Mouse (Mus musculus) heart, adult 8-10 months (tissue): ENCODE data around the gene Ebp. TPM values are rescaled to one million over a fixed set of nuclear protein-coding genes. Genes with fewer than 3 reads are reported as not detected.

Experiments used
- total RNA-seq, 4 experiments: library from RNA; stranded (reverse); gene quantifications; 2 replicates each; pipeline ENCODE4 v1.2.4; 2022

The Ebp gene
- total RNA-seq, 4 experiments from 2014 or later, result 14.5 to 21.8 (median 17.8) TPM

Other genes with a start within 250 kb of the Ebp start
- 10 to 100 TPM; 10.4 to 11.5 (median 10.9) TPM for gene Hdac6, start 245.6 kb downstream of the Ebp start, total RNA-seq
- gene Gata1, start 215.4 kb downstream of the Ebp start, total RNA-seq, result under 1 TPM in 1 of 4 experiments, not detected in 3; 0.32 TPM
- gene Glod5, start 175.0 kb downstream of the Ebp start, total RNA-seq, result not detected
- gene Suv39h1, start 118.8 kb downstream of the Ebp start, total RNA-seq, result 1 to 10 TPM; 4.0 to 6.4 (median 4.5) TPM
- gene Was, start 103.0 kb downstream of the Ebp start, total RNA-seq, result 1 to 10 TPM; 1.3 to 2.5 (median 1.6) TPM
- gene Wdr13, start 60.6 kb downstream of the Ebp start, total RNA-seq, result 10 to 100 TPM; 34.2 to 48.2 (median 41.0) TPM
- gene Rbm3, start 47.6 kb downstream of the Ebp start, total RNA-seq, result 100 to 1,000 TPM in 1 of 4 experiments, 10 to 100 TPM in 3; 38.2 to 113 (median 59.5) TPM
- gene Tbc1d25, start 17.3 kb downstream of the Ebp start, total RNA-seq, result 1 to 10 TPM; 3.1 to 5.5 (median 4.4) TPM
- gene Porcn, start 13.0 kb upstream of the Ebp start, total RNA-seq, result 1 to 10 TPM; 2.1 to 3.9 (median 2.9) TPM
- gene Ftsj1, start 58.9 kb upstream of the Ebp start, total RNA-seq, result 10 to 100 TPM in 3 of 4 experiments, 1 to 10 TPM in 1; 9.8 to 12.3 (median 11.2) TPM
- under 1 TPM in 3 of 4 experiments, not detected in 1; 0.31 to 0.98 (median 0.43) TPM for gene Slc38a5, start 77.6 kb upstream of the Ebp start, total RNA-seq
- gene Ssxb10, start 133.9 kb upstream of the Ebp start, total RNA-seq, result not detected
- not detected for gene Ssxb9, start 173.5 kb upstream of the Ebp start, total RNA-seq
- gene Ssxb1, start 219.8 kb upstream of the Ebp start, total RNA-seq, result not detected